Mouse (Mus musculus) liver, adult 2 months (tissue): ENCODE data around the gene Pkn1. TPM values are rescaled to one million over a fixed set of nuclear protein-coding genes. Genes with fewer than 3 reads are reported as not detected.
A peak's percentile ranks its signal among the peaks of the same experiment; 100 is the strongest.

Experiments
- DNase-seq: peaks from one replicate; pipeline ENCODE4 v3.0.0-alpha.2; 2011; ENCODE audit warnings: low read depth, low spot score; ENCODE audit errors: extremely low read depth
- H3K27ac ChIP-seq: fragments of 200-500 bp; replicated peaks from 2 replicates; pipeline ENCODE4 v1.5.1; 2012; ENCODE audit warnings: low read depth, mild to moderate bottlenecking, control low read depth, inconsistent platforms, low read length; ENCODE audit not compliant: insufficient read depth
- H3K27me3 ChIP-seq: fragments of 200-500 bp; 2 replicates; pipeline ENCODE4 v1.6.1; 2012; ENCODE audit warnings: mild to moderate bottlenecking, moderate library complexity, low read length, inconsistent platforms; ENCODE audit not compliant: control insufficient read depth, insufficient read depth
- H3K36me3 ChIP-seq: fragments of 200-500 bp; 2 replicates; pipeline ENCODE4 v1.6.1; 2012; ENCODE audit warnings: low read length, inconsistent platforms; ENCODE audit not compliant: control insufficient read depth, insufficient read depth
- H3K4me1 ChIP-seq: fragments of 200-500 bp; 2 replicates; pipeline ENCODE4 v1.6.1; 2011; ENCODE audit warnings: low read length; ENCODE audit not compliant: control insufficient read depth, insufficient read depth
- H3K4me3 ChIP-seq: fragments of 200-500 bp; 2 replicates; pipeline ENCODE4 v1.5.1; 2011; ENCODE audit warnings: low read depth, mild to moderate bottlenecking, control low read depth, low read length, moderate library complexity; ENCODE audit not compliant: insufficient read depth
- H3K79me2 ChIP-seq: fragments of 200-500 bp; 2 replicates; pipeline ENCODE4 v1.6.1; 2012; ENCODE audit warnings: inconsistent platforms, mild to moderate bottlenecking, low read length, moderate library complexity; ENCODE audit not compliant: control insufficient read depth, insufficient read depth
- H3K9ac ChIP-seq: fragments of 200-500 bp; 2 replicates; pipeline ENCODE4 v1.6.1; 2012; ENCODE audit warnings: low read depth, mild to moderate bottlenecking, control low read depth, inconsistent platforms, low read length
- CTCF ChIP-seq: fragments of 200-500 bp; IDR thresholded peaks from 2 replicates; pipeline ENCODE4 v1.5.1; 2011; ENCODE audit warnings: low read depth, low read length, control low read depth
- POLR2A ChIP-seq: fragments of 200-500 bp; IDR thresholded peaks from 2 replicates; pipeline ENCODE4 v1.6.1; 2011; ENCODE audit warnings: low read length, control low read depth; ENCODE audit not compliant: insufficient read depth; ENCODE audit errors: extremely low read depth
- WGBS: fragments of 180-500 bp; shearing (Covaris S2); methylation state at CpG from one replicate; pipeline ENCODE4 v1.1.7; 2018; 5-methylcytosine and 5-hydroxymethylcytosine counted together
- polyA plus RNA-seq: library from polyadenylated mRNA; depleted of rRNA; stranded (reverse); fragments of >200 nt; gene quantifications from 2 replicates; pipeline ENCODE4 v1.2.3, GENCODE M21; 2012
- total RNA-seq: library from RNA; depleted of rRNA; stranded (reverse); fragments of >200 nt; gene quantifications from 2 replicates; pipeline ENCODE4 v1.2.3, GENCODE M21; 2014

The Pkn1 gene
- total and polyA plus RNA-seq, 2 experiments = 17.3 to 28.8 TPM

GRCm38 (mm10) chr8:83668010-83668916, 30.7 kb downstream of the Pkn1 start:
- H3K27me3 ChIP-seq = no peaks in the 10 kb centered on the region
- no peak for TF ChIP-seq POLR2A
- TF ChIP-seq CTCF = peak; percentile 63
- peaks cover 2% of the 10 kb centered on the region; the same call in 1 of the 2 replicates for H3K36me3 ChIP-seq
- H3K79me2 ChIP-seq = no peaks in the 10 kb centered on the region
- H3K27ac ChIP-seq = no peak overlapping the region
- WGBS = 33% methylated on average over 80 of the region's 80 CpGs
- 0 out of 2 replicates have a peak overlapping the region, but pooled peaks have one; percentile 15 for H3K9ac ChIP-seq
- peak; percentile 54 for DNase-seq
- peaks cover 5% of the 10 kb centered on the region; the same call in 1 of the 2 replicates for H3K4me1 ChIP-seq
- peak overlapping the region; percentile 10; the same call in 1 of the 2 replicates for H3K4me3 ChIP-seq

GRCm38 (mm10) chr8:83667526-83667925, 31.5 kb downstream of the Pkn1 start:
- TF ChIP-seq POLR2A (no peak), CTCF (no peak)
- H3K27me3 ChIP-seq = no peaks in the 10 kb centered on the region
- peaks cover 5% of the 10 kb centered on the region; the same call in 1 of the 2 replicates for H3K4me1 ChIP-seq
- H3K79me2 ChIP-seq = no peaks in the 10 kb centered on the region
- WGBS = 80% methylated on average over 10 of the region's 10 CpGs
- H3K36me3 ChIP-seq = peaks cover 2% of the 10 kb centered on the region; the same call in 1 of the 2 replicates
- no peak overlapping the region for H3K27ac ChIP-seq
- H3K4me3 ChIP-seq = no peak overlapping the region
- no peak for DNase-seq
- no peak overlapping the region for H3K9ac ChIP-seq

GRCm38 (mm10) chr8:83666866-83667234, 32.1 kb downstream of the Pkn1 start:
- Histone ChIP-seq H3K27me3 (no peaks in the 10 kb centered on the region), H3K4me3 (no peak overlapping the region), H3K79me2 (no peaks in the 10 kb centered on the region), H3K36me3 (peaks cover 2% of the 10 kb centered on the region; the same call in 1 of the 2 replicates), H3K4me1 (peaks cover 5% of the 10 kb centered on the region; the same call in 1 of the 2 replicates), H3K9ac (no peak overlapping the region), H3K27ac (no peak overlapping the region)
- 93% methylated on average over 3 of the region's 3 CpGs for WGBS
- DNase-seq = no peak
- TF ChIP-seq POLR2A (no peak), CTCF (no peak)

GRCm38 (mm10) chr8:83665969-83666865, 32.8 kb downstream of the Pkn1 start, which contains the start of gene Ptger1:
Gene Ptger1, plus strand, starts transcription at chr8:83666678.
- Histone ChIP-seq H3K4me3 (no peak within 1 kb of the TSS), H3K4me1 (peaks cover 5% of the 10 kb centered on the region; the same call in 1 of the 2 replicates)
- no peak for TF ChIP-seq POLR2A
- TF ChIP-seq CTCF = no peak

GRCm38 (mm10) chr8:83664931-83665625, 33.9 kb downstream of the Pkn1 start:
- peaks cover 5% of the 10 kb centered on the region; the same call in 1 of the 2 replicates for H3K4me1 ChIP-seq
- H3K27me3 ChIP-seq = no peaks in the 10 kb centered on the region
- DNase-seq = no peak
- 56% methylated on average over 2 of the region's 2 CpGs for WGBS
- no peak overlapping the region for H3K9ac ChIP-seq
- TF ChIP-seq CTCF (no peak), POLR2A (no peak)
- H3K4me3 ChIP-seq = no peak overlapping the region
- H3K27ac ChIP-seq = no peak overlapping the region
- no peaks in the 10 kb centered on the region for H3K79me2 ChIP-seq
- no peaks in the 10 kb centered on the region for H3K36me3 ChIP-seq

More at GRCm38 (mm10) chr8:83665969-83666865, 32.8 kb downstream of the Pkn1 start, which contains the start of gene Ptger1:
- H3K9ac ChIP-seq = no peak within 1 kb of the TSS
- peaks cover 2% of the 10 kb centered on the region; the same call in 1 of the 2 replicates for H3K36me3 ChIP-seq
- no peaks in the 10 kb centered on the region for H3K79me2 ChIP-seq
- no peak within 1 kb of the TSS for H3K27ac ChIP-seq
- DNase-seq = no peak
- WGBS = 42% methylated on average over 14 of the region's 14 CpGs
- H3K27me3 ChIP-seq = no peaks in the 10 kb centered on the region
